Mouse (Mus musculus) T-helper 17 cell (primary cell): ENCODE measurements at regions not wholly inside any gene's neighbourhood (a gene's known extent, or its start where the extent isn't known, plus 50 kb on each side); places are given as distances from the start of the nearest gene placed in this dataset.

Experiments used
- in situ Hi-C, 2 experiments: fragments of 300-600 bp; cut with MboI, MseI; formaldehyde crosslinking; loops; 1 replicate in 1 of 2; 2 replicates in 1 of 2; pipeline ENCODE4 v1.15.1; 2025; ENCODE audit warnings: high pct_unique_total_duplicates in 2 of 2

GRCm38 (mm10) chr10:21828432-21829061, 53.4 kb upstream of the Sgk1 start:
- in situ Hi-C loops = no loop called here

- in situ Hi-C loops = no loop called here
Measured at GRCm38 (mm10) chr10:21829062-21829731, 52.8 kb upstream of the Sgk1 start.

GRCm38 (mm10) chr10:21831002-21831696, 50.8 kb upstream of the Sgk1 start:
- in situ Hi-C loops = no loop called here
